Mouse (Mus musculus) embryonic fibroblast, embryonic 13.5 days (primary cell): Measurements from ENCODE around the gene Zmynd12.

ENCODE experiments used
- CTCF ChIP-seq: IDR thresholded peaks from 2 replicates; pipeline ENCODE4 v1.5.1; 2011; ENCODE audit warnings: mild to moderate bottlenecking, control low read depth, low read length, moderate library complexity, borderline replicate concordance; ENCODE audit not compliant: insufficient read depth
- POLR2A ChIP-seq: IDR thresholded peaks from 2 replicates; pipeline ENCODE4 v1.6.1; 2011; ENCODE audit warnings: low read depth, mild to moderate bottlenecking, control low read depth, low read length, moderate library complexity

GRCm38 (mm10) chr4:119381471-119382190, 41.0 kb upstream of the Zmynd12 start:
- no peak for TF ChIP-seq CTCF
- no peak for TF ChIP-seq POLR2A
